Mouse (Mus musculus) MEL (cell line): ENCODE results near the gene Ubp1. TPM values are rescaled to one million over a fixed set of nuclear protein-coding genes. Genes with fewer than 3 reads are reported as not detected.
A peak's percentile ranks its signal among the peaks of the same experiment; 100 is the strongest.
"Not testable (repeated sequence)": the region's sequence is repeated elsewhere in the genome, so short reads cannot be mapped to it uniquely, and the experiment has no call there.

Source experiments
- DNase-seq: peaks from one replicate; pipeline ENCODE4 v3.0.0; 2011; ENCODE audit warnings: low read depth, low spot score
- H3K27ac ChIP-seq: 2 replicates; pipeline ENCODE4 v1.5.1; 2012; ENCODE audit warnings: low read depth, mild to moderate bottlenecking, control low read depth, low read length, moderate library complexity; ENCODE audit not compliant: control insufficient read depth
- H3K27me3 ChIP-seq, 2 experiments: fragments of 150-350 bp in 1 of 2; sonication (generic) in 1 of 2; 2 replicates each; pipeline ENCODE4 v1.6.1; 2012; ENCODE audit warnings: low read length in 2 of 2, mild to moderate bottlenecking in 2 of 2, improper control_type of control experiment in 1 of 2, moderate library complexity in 1 of 2; ENCODE audit not compliant: insufficient read depth in 2 of 2, control insufficient read depth in 1 of 2
- H3K36me3 ChIP-seq, 2 experiments: 2 replicates each; pipeline ENCODE4 v1.6.1; 2012 to 2014; ENCODE audit warnings: low read length in 2 of 2, improper control_type of control experiment in 1 of 2, inconsistent platforms in 1 of 2, mild to moderate bottlenecking in 1 of 2; ENCODE audit not compliant: insufficient read depth in 2 of 2, control insufficient read depth in 1 of 2
- H3K4me1 ChIP-seq, 2 experiments: fragments of 150-350 bp in 1 of 2; sonication (generic) in 1 of 2; 2 replicates each; pipeline ENCODE4 v1.6.1; 2012; ENCODE audit warnings: low read length in 2 of 2, improper control_type of control experiment in 1 of 2, mild to moderate bottlenecking in 1 of 2; ENCODE audit not compliant: insufficient read depth in 2 of 2, control insufficient read depth in 1 of 2
- H3K4me3 ChIP-seq, 2 experiments: fragments of 150-350 bp in 1 of 2; sonication (generic) in 1 of 2; 2 replicates each; pipeline ENCODE4 v1.5.1; 2012; ENCODE audit warnings: low read depth in 2 of 2, low read length in 2 of 2, mild to moderate bottlenecking in 2 of 2, moderate library complexity in 2 of 2, control low read depth in 1 of 2, improper control_type of control experiment in 1 of 2; ENCODE audit not compliant: control insufficient read depth in 1 of 2, insufficient read depth in 1 of 2
- H3K79me2 ChIP-seq: 2 replicates; pipeline ENCODE4 v1.6.1; 2012; ENCODE audit warnings: mild to moderate bottlenecking, low read length, moderate library complexity; ENCODE audit not compliant: control insufficient read depth, poor library complexity, insufficient read depth
- H3K9ac ChIP-seq: 2 replicates; pipeline ENCODE4 v1.6.1; 2012; ENCODE audit warnings: low read depth, mild to moderate bottlenecking, control low read depth, low read length, moderate library complexity; ENCODE audit not compliant: control insufficient read depth, poor library complexity, severe bottlenecking
- H3K9me3 ChIP-seq: fragments of 150-350 bp; sonication (generic); replicated peaks from 2 replicates; pipeline ENCODE4 v1.6.1; 2012; ENCODE audit warnings: mild to moderate bottlenecking, low read length, improper control_type of control experiment, moderate library complexity; ENCODE audit not compliant: insufficient read depth
- CTCF ChIP-seq, 3 experiments: IDR thresholded peaks in 2 of 3; conservative IDR thresholded peaks in 1 of 3; 2 replicates each; pipeline ENCODE4 v1.5.1; 2011 to 2012; ENCODE audit warnings: low read length in 3 of 3, low read depth in 2 of 3, mild to moderate bottlenecking in 2 of 3, improper control_type of control experiment in 1 of 3, inconsistent platforms in 1 of 3, mixed read lengths in 1 of 3, moderate library complexity in 1 of 3; ENCODE audit not compliant: control insufficient read depth in 1 of 3, insufficient read depth in 1 of 3, poor library complexity in 1 of 3, severe bottlenecking in 1 of 3
- E2F4 ChIP-seq: IDR thresholded peaks from 2 replicates; pipeline ENCODE4 v1.6.1; 2011; ENCODE audit warnings: low read depth, low read length, improper control_type of control experiment, borderline replicate concordance
- EP300 ChIP-seq, 2 experiments: IDR thresholded peaks; 2 replicates each; pipeline ENCODE4 v1.6.1; 2011; ENCODE audit warnings: improper control_type of control experiment in 2 of 2, low read length in 2 of 2, low read depth in 1 of 2, mild to moderate bottlenecking in 1 of 2
- ETS1 ChIP-seq: IDR thresholded peaks from 2 replicates; pipeline ENCODE4 v1.6.1; 2012; ENCODE audit warnings: low read depth, mild to moderate bottlenecking, inconsistent platforms, low read length, improper control_type of control experiment, moderate library complexity
- GATA1 ChIP-seq: IDR thresholded peaks from 2 replicates; pipeline ENCODE4 v1.6.1; 2011; ENCODE audit warnings: low read depth, low read length, improper control_type of control experiment
- KAT2A ChIP-seq: conservative IDR thresholded peaks from 2 replicates; pipeline ENCODE4 v1.6.1; 2012; ENCODE audit warnings: low read depth, low read length, improper control_type of control experiment, inconsistent platforms
- MYC ChIP-seq: IDR thresholded peaks from 2 replicates; pipeline ENCODE4 v1.6.1; 2011; ENCODE audit warnings: low read depth, mild to moderate bottlenecking, low read length, improper control_type of control experiment, moderate library complexity
- NELFE ChIP-seq: IDR thresholded peaks from 2 replicates; pipeline ENCODE4 v1.6.1; 2011; ENCODE audit warnings: low read depth, low read length, improper control_type of control experiment
- POLR2A ChIP-seq, 2 experiments: IDR thresholded peaks; 2 replicates each; pipeline ENCODE4 v1.6.1; 2011 to 2012; ENCODE audit warnings: low read length in 2 of 2, mild to moderate bottlenecking in 2 of 2, control low read depth in 1 of 2, improper control_type of control experiment in 1 of 2, low read depth in 1 of 2, moderate library complexity in 1 of 2; ENCODE audit not compliant: control insufficient read depth in 1 of 2, insufficient read depth in 1 of 2, poor library complexity in 1 of 2
- RCOR1 ChIP-seq: IDR thresholded peaks from 2 replicates; pipeline ENCODE4 v1.6.1; 2012; ENCODE audit warnings: low read depth, mild to moderate bottlenecking, inconsistent platforms, low read length, improper control_type of control experiment
- SMC3 ChIP-seq: IDR thresholded peaks from 2 replicates; pipeline ENCODE4 v1.6.1; 2011; ENCODE audit warnings: low read depth, low read length, improper control_type of control experiment
- TAL1 ChIP-seq: IDR thresholded peaks from 2 replicates; pipeline ENCODE4 v1.6.1; 2012; ENCODE audit warnings: mild to moderate bottlenecking, inconsistent platforms, low read length, moderate library complexity, mixed read lengths
- TCF12 ChIP-seq: IDR thresholded peaks from 2 replicates; pipeline ENCODE4 v1.6.1; 2014; ENCODE audit warnings: low read depth, mild to moderate bottlenecking, inconsistent platforms, low read length, improper control_type of control experiment, moderate library complexity
- UBTF ChIP-seq: IDR thresholded peaks from 2 replicates; pipeline ENCODE4 v1.6.1; 2012; ENCODE audit warnings: low read depth, mild to moderate bottlenecking, inconsistent platforms, low read length, improper control_type of control experiment, moderate library complexity, borderline replicate concordance; ENCODE audit not compliant: insufficient read depth
- ZC3H11A ChIP-seq: IDR thresholded peaks from 2 replicates; pipeline ENCODE4 v1.6.1; 2012; ENCODE audit warnings: low read depth, mild to moderate bottlenecking, inconsistent platforms, low read length, improper control_type of control experiment
- ZKSCAN1 ChIP-seq: IDR thresholded peaks from 2 replicates; pipeline ENCODE4 v1.6.1; 2012; ENCODE audit warnings: low read depth, mild to moderate bottlenecking, inconsistent platforms, low read length, improper control_type of control experiment, moderate library complexity
- ZMIZ1 ChIP-seq: IDR thresholded peaks from 2 replicates; pipeline ENCODE4 v1.6.1; 2012; ENCODE audit warnings: low read depth, mild to moderate bottlenecking, inconsistent platforms, low read length, improper control_type of control experiment, moderate library complexity
- polyA plus RNA-seq, 2 experiments: library from polyadenylated mRNA; stranded (reverse) in 1 of 2; unstranded in 1 of 2; fragments of >175 nt in 1 of 2; fragments of >200 nt in 1 of 2; gene quantifications; 2 replicates each; pipeline versions ENCODE4 v1.2.1 to v1.2.4; 2012; ENCODE audit warnings: low replicate concordance in 2 of 2, low read depth in 1 of 2; ENCODE audit not compliant: insufficient read length in 2 of 2, insufficient read depth in 1 of 2, missing spikeins in 1 of 2
- total RNA-seq: library from RNA; depleted of rRNA; stranded (reverse); fragments of 300-350 nt; gene quantifications from 2 replicates; pipeline ENCODE4 v1.2.3, GENCODE M21; 2012

Ubp1 gene
- total and polyA plus RNA-seq, 3 experiments = 46.4 to 95.5 (median 60.8) TPM

DNA sequence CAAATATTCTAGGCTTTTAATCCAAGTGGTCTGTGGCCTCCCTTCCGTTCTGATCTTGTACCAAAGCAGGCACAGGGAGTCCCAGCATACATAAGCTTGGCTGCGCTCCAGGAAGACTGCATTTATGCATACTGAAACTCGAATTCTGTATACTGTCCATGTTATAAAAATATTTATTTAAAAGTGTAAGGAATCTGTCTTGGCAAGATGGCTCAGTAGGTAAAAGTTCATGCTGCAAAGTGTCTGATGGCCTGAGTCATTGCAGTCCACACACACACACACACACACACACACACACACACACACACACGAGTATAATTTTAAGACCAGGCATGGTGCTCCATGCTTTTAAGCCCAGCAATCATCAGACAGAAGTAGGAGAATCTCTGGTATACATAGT lies 27.6 kb upstream of the Ubp1 start:
- Histone ChIP-seq H3K27me3 (no peaks in the 10 kb centered on the region), H3K27ac (no peak overlapping the region), H3K79me2 (no peaks in the 10 kb centered on the region), H3K9ac (no peak overlapping the region), H3K9me3 (no peaks in the 10 kb centered on the region), H3K4me1 (peaks cover 0 to under 1% of the 10 kb centered on the region in 2 experiments; a peak in 1 of 4 replicates), H3K36me3 (peaks cover 0 to 24% of the 10 kb centered on the region in 2 experiments), H3K4me3 (no peak overlapping the region)
- no peak for TF ChIP-seq EP300 (IDR thresholded peaks at IDR 0.05; ENCODE audit: low read depth in 1 of 2, low read length in 2 of 2)
- no peak for TF ChIP-seq ZMIZ1
- TF ChIP-seq UBTF = no peak
- TF ChIP-seq RCOR1 = no peak
- TF ChIP-seq E2F4 = no peak
- no peak for TF ChIP-seq TAL1
- TF ChIP-seq POLR2A (IDR thresholded peaks at IDR 0.05; ENCODE audit: control insufficient read depth in 1 of 2, insufficient read depth in 1 of 2, low read depth in 1 of 2, low read length in 2 of 2, poor library complexity in 1 of 2) = no peak
- TF ChIP-seq MYC = no peak
- TF ChIP-seq KAT2A = no peak
- no peak for TF ChIP-seq NELFE
- no peak for TF ChIP-seq GATA1
- no peak for TF ChIP-seq ETS1
- no peak for TF ChIP-seq CTCF (IDR thresholded peaks at IDR 0.05 in 2 of 3, conservative IDR thresholded peaks at IDR 0.05 in 1 of 3; ENCODE audit: control insufficient read depth in 1 of 3, insufficient read depth in 1 of 3, low read depth in 2 of 3, low read length in 3 of 3, poor library complexity in 1 of 3, severe bottlenecking in 1 of 3)
- no peak for TF ChIP-seq ZC3H11A
- no peak for TF ChIP-seq ZKSCAN1
- no peak for TF ChIP-seq TCF12
- no peak for TF ChIP-seq SMC3
- DNase-seq = no peak

DNA sequence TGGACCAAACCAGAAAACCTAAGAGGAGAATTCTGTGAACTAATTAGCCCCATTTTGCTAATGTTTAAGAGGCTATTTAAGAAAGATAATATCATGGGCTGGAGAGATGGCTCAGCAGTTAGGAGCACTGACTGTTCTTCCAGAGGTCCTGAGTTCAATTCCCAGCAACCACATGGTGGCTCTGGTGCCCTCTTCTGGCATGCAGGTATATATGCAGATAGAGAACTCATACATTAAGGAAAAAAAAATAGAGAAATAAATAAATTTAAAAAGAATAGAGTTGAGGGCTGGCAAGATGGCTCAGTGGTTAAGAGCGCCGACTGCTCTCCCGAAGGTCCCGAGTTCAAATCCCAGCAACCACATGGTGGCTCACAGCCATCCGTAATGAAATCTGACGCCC lies 26.4 kb upstream of the Ubp1 start:
- not testable (repeated sequence) for H3K9me3 ChIP-seq, H3K79me2 ChIP-seq, H3K27ac ChIP-seq, H3K9ac ChIP-seq, H3K4me1 ChIP-seq, H3K27me3 ChIP-seq, H3K4me3 ChIP-seq
- peak in 2 of 3 experiments; percentile 17 to 21; a peak in 3 of 6 replicates for TF ChIP-seq CTCF (IDR thresholded peaks at IDR 0.05 in 2 of 3, conservative IDR thresholded peaks at IDR 0.05 in 1 of 3; ENCODE audit: control insufficient read depth in 1 of 3, insufficient read depth in 1 of 3, low read depth in 2 of 3, low read length in 3 of 3, poor library complexity in 1 of 3, severe bottlenecking in 1 of 3)
- TF ChIP-seq SMC3 = 0 out of 2 replicates have a peak, but pooled peaks have one; percentile 2
- H3K36me3 ChIP-seq = peaks cover 0 to 25% of the 10 kb centered on the region in 2 experiments
- peak; percentile 21 for DNase-seq
